Mouse (Mus musculus): Measurements from ENCODE around the gene Gm49384.

GRCm38 (mm10) chr12:69192637-69193036 lies 11.4 kb downstream of the Gm49384 start:
- TF ChIP-seq CTCF (conservative IDR thresholded peaks at IDR 0.05; ENCODE audit: insufficient read depth, insufficient read length, low read depth, low read length) (no peak), POLR2A (IDR thresholded peaks at IDR 0.05; ENCODE audit: low read depth, low read length) (no peak)

Measured in kidney, adult 2 months (tissue).